Mouse (Mus musculus) splenic B cell, adult 2 months (primary cell): ENCODE measurements around the gene Glyctk.

Experiments
- DNase-seq: peaks from one replicate; pipeline ENCODE4 v3.0.0-alpha.2; 2011; ENCODE audit warnings: low read depth, low spot score
- H3K27me3 ChIP-seq: 2 replicates; pipeline ENCODE4 v1.6.1; 2012; ENCODE audit warnings: mild to moderate bottlenecking, low read length, moderate library complexity, mixed read lengths; ENCODE audit not compliant: control insufficient read depth, poor library complexity, insufficient read depth, severe bottlenecking
- H3K36me3 ChIP-seq: 2 replicates; pipeline ENCODE4 v1.6.1; 2012; ENCODE audit warnings: mild to moderate bottlenecking, low read length, moderate library complexity, mixed read lengths; ENCODE audit not compliant: control insufficient read depth, poor library complexity, insufficient read depth, severe bottlenecking

Gene Glyctk

GRCm38 (mm10) chr9:106167703-106168102 lies 9.8 kb upstream of the Glyctk start:
- H3K36me3 ChIP-seq, result no peaks in the 10 kb centered on the region
- no peak for DNase-seq

GRCm38 (mm10) chr9:106167241-106167640 lies 9.3 kb upstream of the Glyctk start:
- H3K36me3 ChIP-seq, result no peaks in the 10 kb centered on the region
- no peak for DNase-seq
- 0 out of 2 replicates have a peak, but pooled peaks cover 2% of the 10 kb centered on the region for H3K27me3 ChIP-seq

More at GRCm38 (mm10) chr9:106167703-106168102, 9.8 kb upstream of the Glyctk start:
- 0 out of 2 replicates have a peak, but pooled peaks cover 2% of the 10 kb centered on the region for H3K27me3 ChIP-seq

GRCm38 (mm10) chr9:106166709-106167108 lies 8.8 kb upstream of the Glyctk start:
- DNase-seq, result no peak
- H3K36me3 ChIP-seq, result no peaks in the 10 kb centered on the region
- H3K27me3 ChIP-seq, result 0 out of 2 replicates have a peak, but pooled peaks cover 2% of the 10 kb centered on the region

GRCm38 (mm10) chr9:106160426-106160825 lies 2.5 kb upstream of the Glyctk start:
- DNase-seq, result no peak
- Histone ChIP-seq H3K36me3 (no peaks in the 10 kb centered on the region), H3K27me3 (0 out of 2 replicates have a peak, but pooled peaks cover 2% of the 10 kb centered on the region)

- 0 out of 2 replicates have a peak, but pooled peaks cover 2% of the 10 kb centered on the region for H3K27me3 ChIP-seq
- peak; percentile 93 for DNase-seq
- no peaks in the 10 kb centered on the region for H3K36me3 ChIP-seq
Measured at GRCm38 (mm10) chr9:106159784-106160301, 1.9 kb upstream of the Glyctk start.

- Histone ChIP-seq H3K36me3 (no peaks in the 10 kb centered on the region), H3K27me3 (no peaks in the 10 kb centered on the region)
- DNase-seq, result no peak
Measured at GRCm38 (mm10) chr9:106159237-106159636, 1.3 kb upstream of the Glyctk start.

- Histone ChIP-seq H3K27me3 (no peaks in the 10 kb centered on the region), H3K36me3 (no peaks in the 10 kb centered on the region)
- DNase-seq, result no peak
Measured at GRCm38 (mm10) chr9:106157623-106157925, 364 bp downstream of the Glyctk start.

- no peak for DNase-seq
- H3K36me3 ChIP-seq, result no peaks in the 10 kb centered on the region
Measured at GRCm38 (mm10) chr9:106156921-106157622, 866 bp downstream of the Glyctk start.

GRCm38 (mm10) chr9:106156419-106156818 lies 1.5 kb downstream of the Glyctk start:
- no peaks in the 10 kb centered on the region for H3K36me3 ChIP-seq
- peak; percentile 67 for DNase-seq
- no peaks in the 10 kb centered on the region for H3K27me3 ChIP-seq

More at GRCm38 (mm10) chr9:106156921-106157622, 866 bp downstream of the Glyctk start:
- H3K27me3 ChIP-seq, result no peaks in the 10 kb centered on the region

- DNase-seq, result no peak
- no peaks in the 10 kb centered on the region for H3K27me3 ChIP-seq
- H3K36me3 ChIP-seq, result no peaks in the 10 kb centered on the region
Measured at GRCm38 (mm10) chr9:106154106-106154505, 3.8 kb downstream of the Glyctk start.

- no peak for DNase-seq
- H3K36me3 ChIP-seq, result no peaks in the 10 kb centered on the region
- no peaks in the 10 kb centered on the region for H3K27me3 ChIP-seq
Measured at GRCm38 (mm10) chr9:106149399-106149754, 8.6 kb downstream of the Glyctk start.

- DNase-seq, result no peak
Measured at GRCm38 (mm10) chr9:106148541-106149398, 9.2 kb downstream of the Glyctk start.

GRCm38 (mm10) chr9:106147851-106148431 lies 10.0 kb downstream of the Glyctk start:
- Histone ChIP-seq H3K27me3 (no peaks in the 10 kb centered on the region), H3K36me3 (no peaks in the 10 kb centered on the region)
- DNase-seq, result no peak

More at GRCm38 (mm10) chr9:106148541-106149398, 9.2 kb downstream of the Glyctk start:
- no peaks in the 10 kb centered on the region for H3K27me3 ChIP-seq
- H3K36me3 ChIP-seq, result no peaks in the 10 kb centered on the region

GRCm38 (mm10) chr9:106147281-106147680 lies 10.7 kb downstream of the Glyctk start:
- H3K36me3 ChIP-seq, result no peaks in the 10 kb centered on the region
- no peaks in the 10 kb centered on the region for H3K27me3 ChIP-seq
- DNase-seq, result no peak

- Histone ChIP-seq H3K36me3 (no peaks in the 10 kb centered on the region), H3K27me3 (no peaks in the 10 kb centered on the region)
- no peak for DNase-seq
Measured at GRCm38 (mm10) chr9:106145582-106145981, 12.4 kb downstream of the Glyctk start.
